Mouse (Mus musculus) G1E (cell line): ENCODE measurements around the gene Gpr162. TPM values are rescaled to one million over a fixed set of nuclear protein-coding genes. Genes with fewer than 3 reads are reported as not detected.

Experiments used
- ATAC-seq: 2 replicates; pipeline ENCODE4 v1.8.0; 2016; ENCODE audit warnings: mild to moderate bottlenecking; ENCODE audit not compliant: insufficient number of reproducible peaks, poor library complexity, low FRiP score, severe bottlenecking; ENCODE audit errors: extremely low read depth
- DNase-seq: peaks from one replicate; pipeline ENCODE4 v3.0.0; 2012; ENCODE audit warnings: low spot score
- H3K27me3 ChIP-seq: 2 replicates; pipeline ENCODE4 v1.6.1; 2012; ENCODE audit warnings: mild to moderate bottlenecking, low read length, inconsistent platforms; ENCODE audit not compliant: insufficient read depth
- H3K36me3 ChIP-seq: replicated peaks from 2 replicates; pipeline ENCODE3; 2012; ENCODE audit warnings: mild to moderate bottlenecking, inconsistent platforms
- H3K4me1 ChIP-seq: 2 replicates; pipeline ENCODE4 v1.6.1; 2012; ENCODE audit warnings: low read depth, low read length, inconsistent platforms, mixed read lengths; ENCODE audit not compliant: insufficient read depth
- H3K4me3 ChIP-seq: 2 replicates; pipeline ENCODE4 v1.5.1; 2012; ENCODE audit warnings: low read depth, mild to moderate bottlenecking, inconsistent platforms, low read length, moderate library complexity, mixed read lengths
- H3K9me3 ChIP-seq: replicated peaks from 2 replicates; pipeline ENCODE4 v1.6.1; 2012; ENCODE audit warnings: inconsistent platforms
- CTCF ChIP-seq: IDR thresholded peaks from 2 replicates; pipeline ENCODE4 v1.5.1; 2012; ENCODE audit warnings: low read depth, low read length, inconsistent platforms, mixed read lengths
- GATA1 ChIP-seq: IDR thresholded peaks from 2 replicates; pipeline ENCODE4 v1.6.1; 2012; ENCODE audit warnings: borderline replicate concordance, low read length, inconsistent platforms, mixed read lengths
- GATA2 ChIP-seq: IDR thresholded peaks from 2 replicates; pipeline ENCODE4 v1.6.1; 2012; ENCODE audit warnings: low read depth, low read length, inconsistent platforms, borderline replicate concordance
- POLR2AphosphoS5 ChIP-seq: IDR thresholded peaks from 2 replicates; pipeline ENCODE4 v1.6.1; 2012; ENCODE audit warnings: low read depth, low read length, inconsistent platforms; ENCODE audit not compliant: insufficient replicate concordance
- TAL1 ChIP-seq: conservative IDR thresholded peaks from 2 replicates; pipeline ENCODE4 v1.6.1; 2012; ENCODE audit warnings: low read depth, low read length, inconsistent platforms, mixed read lengths
- polyA plus RNA-seq: library from polyadenylated mRNA; stranded (reverse); fragments of >175 nt; gene quantifications from 2 replicates; pipeline ENCODE4 v1.2.3, GENCODE M21; 2012
- total RNA-seq, 2 experiments: library from RNA; stranded (forward) in 1 of 2; stranded (reverse) in 1 of 2; fragments of 200-1000 nt in 1 of 2; fragments of >200 nt in 1 of 2; fragmentation: Nextera tagmentation in 1 of 2; gene quantifications; 2 replicates each; pipeline ENCODE4 v1.2.3; 2014 to 2017

The Gpr162 gene
- total and polyA plus RNA-seq, 3 experiments: 0.22 TPM; not detected in 2

GRCm38 (mm10) chr6:124866560-124866959 lies 2.8 kb upstream of the Gpr162 start:
- peaks cover 3% of the 10 kb centered on the region; the same call in 1 of the 2 replicates for H3K4me1 ChIP-seq
- peaks cover 69% of the 10 kb centered on the region for H3K27me3 ChIP-seq
- ATAC-seq: no peak
- TF ChIP-seq POLR2AphosphoS5: no peak
- no peak for TF ChIP-seq GATA1
- TF ChIP-seq CTCF: no peak
- no peaks in the 10 kb centered on the region for H3K36me3 ChIP-seq
- no peak overlapping the region for H3K4me3 ChIP-seq
- no peaks in the 10 kb centered on the region for H3K9me3 ChIP-seq
- DNase-seq: no peak

DNA sequence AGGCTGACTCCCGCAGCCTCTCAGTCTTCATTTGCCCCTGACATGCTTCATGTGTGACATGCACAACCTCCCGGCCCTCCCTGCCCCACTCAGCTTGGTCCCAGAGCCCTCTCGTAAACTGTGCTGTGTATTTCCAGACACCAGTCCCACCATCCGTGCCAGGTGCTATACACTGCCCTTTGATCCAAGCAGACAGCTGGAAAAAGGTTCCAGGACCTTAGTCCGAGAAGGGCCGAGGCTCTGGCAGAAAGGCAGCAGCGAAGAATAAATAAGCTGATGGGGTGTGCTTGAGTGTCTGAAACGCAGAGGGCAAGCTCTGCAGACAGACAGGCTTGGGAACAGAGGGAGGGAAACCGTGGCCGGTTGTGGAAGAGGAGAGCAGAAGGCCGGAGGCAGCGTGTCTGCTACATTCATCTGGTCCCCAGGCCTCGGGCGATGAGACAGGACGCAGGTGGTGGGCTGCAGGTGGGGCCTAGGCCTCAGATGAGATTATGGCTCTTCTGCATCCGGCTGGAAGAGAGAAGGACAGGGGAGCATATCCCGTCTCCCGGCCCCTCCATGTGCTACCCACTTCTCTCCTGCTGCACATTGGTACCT lies 2.1 kb upstream of the Gpr162 start:
- Histone ChIP-seq H3K4me1 (peaks cover 3% of the 10 kb centered on the region; the same call in 1 of the 2 replicates), H3K9me3 (no peaks in the 10 kb centered on the region), H3K27me3 (peaks cover 72% of the 10 kb centered on the region), H3K36me3 (no peaks in the 10 kb centered on the region), H3K4me3 (no peak overlapping the region)
- TF ChIP-seq CTCF (no peak), GATA2 (no peak), POLR2AphosphoS5 (no peak), GATA1 (no peak)
- no peak for ATAC-seq
- no peak for DNase-seq

GRCm38 (mm10) chr6:124863125-124863657 lies 592 bp downstream of the Gpr162 start:
- Histone ChIP-seq H3K9me3 (no peaks in the 10 kb centered on the region), H3K27me3 (peaks cover 76% of the 10 kb centered on the region), H3K4me1 (peaks cover 5% of the 10 kb centered on the region; the same call in 1 of the 2 replicates), H3K4me3 (no peak overlapping the region), H3K36me3 (no peaks in the 10 kb centered on the region)
- ATAC-seq: no peak
- TF ChIP-seq CTCF (no peak), POLR2AphosphoS5 (no peak), GATA1 (no peak), GATA2 (no peak), TAL1 (no peak)
- DNase-seq: no peak

DNA sequence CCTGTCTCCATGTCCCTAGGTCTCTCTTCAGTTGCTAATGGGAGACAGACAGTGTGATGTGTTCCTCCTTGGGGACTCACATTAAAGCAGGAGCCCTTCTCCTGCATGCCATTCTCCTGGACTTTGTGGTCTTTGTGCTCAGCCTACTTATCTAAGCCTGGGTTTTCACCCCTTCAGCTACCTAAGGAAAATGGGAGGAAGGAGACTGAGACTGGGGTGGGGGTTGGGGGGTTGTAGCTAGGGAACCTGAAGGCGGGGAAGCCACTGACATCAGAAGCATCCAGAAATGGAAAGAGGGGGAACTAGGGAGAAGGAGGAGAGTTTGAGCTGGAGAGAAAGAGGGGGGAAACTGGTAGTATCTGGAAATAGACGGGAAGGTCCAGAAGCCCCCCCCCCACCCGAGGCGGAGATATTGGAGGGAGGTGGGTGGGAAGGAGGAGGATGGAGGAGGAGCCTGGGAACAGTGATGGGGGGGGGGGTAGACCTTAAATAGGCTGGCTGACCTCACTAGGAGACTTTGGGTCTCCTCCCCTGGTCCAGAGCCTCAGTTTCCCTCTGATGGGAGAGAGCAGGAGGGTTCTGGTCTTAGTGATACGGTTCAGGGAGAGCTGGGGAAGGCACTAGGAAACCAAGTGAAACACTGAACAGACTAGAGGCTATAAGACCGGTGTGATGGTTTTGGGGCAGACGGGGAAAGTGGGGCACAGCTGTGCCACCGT lies 1.2 kb downstream of the Gpr162 start:
- no peaks in the 10 kb centered on the region for H3K9me3 ChIP-seq

DNA sequence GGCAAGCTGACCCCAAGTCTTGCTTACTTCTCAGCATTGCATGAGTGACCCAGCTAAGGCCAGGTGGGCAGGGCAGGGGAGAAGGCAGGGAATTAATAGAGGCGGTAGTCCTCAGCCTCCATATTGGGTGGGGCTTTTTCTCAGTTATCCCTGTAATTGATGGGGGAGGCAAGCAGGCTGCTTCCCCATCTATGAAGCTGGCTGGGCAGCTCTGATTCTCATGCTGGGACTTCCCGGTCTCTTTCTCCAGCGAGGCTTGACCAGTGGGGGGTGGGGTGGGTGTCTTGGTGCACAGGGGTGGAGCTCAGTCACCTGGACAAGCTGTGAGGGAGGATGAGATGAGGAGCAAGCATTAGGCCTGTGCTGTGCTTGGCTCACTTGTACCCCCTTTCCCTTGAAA lies 2.0 kb downstream of the Gpr162 start:
- ATAC-seq: no peak
- no peak for DNase-seq
- Histone ChIP-seq H3K36me3 (no peaks in the 10 kb centered on the region), H3K4me3 (no peak overlapping the region), H3K9me3 (no peaks in the 10 kb centered on the region), H3K27me3 (peaks cover 71% of the 10 kb centered on the region), H3K4me1 (peaks cover 5% of the 10 kb centered on the region; the same call in 1 of the 2 replicates)
- no peak for TF ChIP-seq GATA2
- TF ChIP-seq POLR2AphosphoS5: no peak
- TF ChIP-seq CTCF: no peak
- TF ChIP-seq TAL1: no peak
- no peak for TF ChIP-seq GATA1

More for the DNA sequence above, 1.2 kb downstream of the Gpr162 start:
- Histone ChIP-seq H3K4me3 (no peak overlapping the region), H3K4me1 (peaks cover 5% of the 10 kb centered on the region; the same call in 1 of the 2 replicates), H3K36me3 (no peaks in the 10 kb centered on the region), H3K27me3 (peaks cover 74% of the 10 kb centered on the region)
- ATAC-seq (no peak), DNase-seq (no peak)
- TF ChIP-seq GATA2 (no peak), POLR2AphosphoS5 (no peak), CTCF (no peak), TAL1 (no peak), GATA1 (no peak)

DNA sequence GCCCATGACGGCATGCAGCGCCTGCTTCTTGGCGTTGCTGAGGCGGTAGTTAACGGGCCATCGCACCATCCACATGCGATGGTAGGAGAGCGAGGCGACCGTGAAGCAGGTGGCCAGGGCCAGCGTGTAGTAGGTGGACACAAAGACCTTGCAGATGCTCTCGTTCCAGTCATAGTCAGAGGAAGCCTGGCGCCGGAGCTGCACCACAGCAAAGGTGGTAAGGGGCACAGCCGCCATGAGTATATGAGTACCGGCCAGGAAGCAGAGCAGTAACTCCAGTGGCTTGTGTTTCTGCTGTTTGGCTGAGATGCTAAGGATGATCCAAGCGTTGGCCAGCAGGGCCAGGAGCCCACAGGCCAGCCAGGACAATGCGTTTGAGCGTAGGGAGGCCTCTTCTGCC lies 2.5 kb downstream of the Gpr162 start:
- DNase-seq (no peak), ATAC-seq (no peak)
- H3K27me3 ChIP-seq: peaks cover 72% of the 10 kb centered on the region
- peaks cover 5% of the 10 kb centered on the region; the same call in 1 of the 2 replicates for H3K4me1 ChIP-seq
- no peaks in the 10 kb centered on the region for H3K36me3 ChIP-seq
- no peak overlapping the region for H3K4me3 ChIP-seq
- TF ChIP-seq GATA1 (no peak), CTCF (no peak), GATA2 (no peak), POLR2AphosphoS5 (no peak), TAL1 (no peak)
- no peaks in the 10 kb centered on the region for H3K9me3 ChIP-seq
